Mouse (Mus musculus) right cerebral cortex, postnatal 4 days (tissue): Measurements from ENCODE around the gene Capn8.

ENCODE experiments used
- DNase-seq: peaks from one replicate; pipeline ENCODE4 v3.0.0-alpha.2; 2022

Gene Capn8

GRCm38 (mm10) chr1:182553649-182554375 lies 11.0 kb upstream of the Capn8 start:
- peak; percentile 66 for DNase-seq

DNA sequence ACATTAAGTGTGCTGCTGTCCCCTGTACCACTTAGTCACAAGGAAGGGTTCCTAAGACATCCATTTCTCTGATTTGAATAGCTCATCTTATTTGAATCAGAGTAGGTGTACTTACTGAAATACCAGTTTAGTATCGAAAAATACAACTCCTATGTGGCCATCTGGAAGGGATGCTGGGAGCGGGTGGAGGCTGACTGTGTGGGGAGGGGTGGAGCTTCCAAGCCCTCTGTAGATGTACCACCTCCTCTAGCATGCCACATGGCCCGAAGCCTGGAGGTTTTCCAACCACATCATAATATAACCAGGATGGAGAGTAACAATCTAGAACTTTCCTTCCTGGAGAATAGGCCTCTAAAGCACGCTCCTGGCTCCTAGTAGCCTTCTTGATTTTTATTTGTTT lies 6.5 kb upstream of the Capn8 start:
- DNase-seq: no peak

GRCm38 (mm10) chr1:182559530-182559929 lies 5.3 kb upstream of the Capn8 start:
- DNase-seq: no peak

DNA sequence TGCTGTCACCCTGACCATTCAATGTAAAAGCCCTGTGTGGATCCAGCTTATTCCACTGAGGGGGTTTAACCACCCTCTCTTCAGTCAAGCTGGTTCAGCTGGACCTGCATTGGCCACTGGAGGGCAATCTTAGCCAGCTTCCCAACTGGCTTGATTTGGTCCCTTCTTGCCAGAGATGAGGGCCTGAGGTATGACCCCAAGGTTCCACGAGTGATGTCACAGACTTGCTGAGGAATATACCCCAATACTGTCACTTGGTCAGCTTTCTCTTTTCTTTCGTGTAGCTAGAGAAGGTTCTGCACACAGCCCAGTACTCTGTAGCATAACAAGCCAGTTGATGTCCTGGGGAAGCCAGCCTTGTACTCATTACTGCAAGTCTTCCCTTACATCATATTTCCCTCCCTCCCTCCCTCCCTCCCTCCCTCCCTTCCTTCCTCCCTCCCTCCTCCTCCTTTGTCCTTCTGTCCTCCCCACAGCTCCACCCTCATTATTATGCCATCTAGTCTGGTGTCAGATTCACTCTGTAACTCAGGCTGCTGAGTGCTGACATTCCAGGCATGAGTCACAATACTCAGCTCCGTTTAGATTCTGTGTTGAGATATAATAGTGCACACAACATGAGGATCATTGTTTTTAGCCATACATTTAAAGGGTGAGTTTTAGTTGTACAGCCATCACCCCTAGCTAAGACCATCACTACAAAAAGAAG lies 4.3 kb upstream of the Capn8 start:
- peak; percentile 61 for DNase-seq

GRCm38 (mm10) chr1:182561945-182562514 lies 2.8 kb upstream of the Capn8 start:
- DNase-seq: no peak

DNA sequence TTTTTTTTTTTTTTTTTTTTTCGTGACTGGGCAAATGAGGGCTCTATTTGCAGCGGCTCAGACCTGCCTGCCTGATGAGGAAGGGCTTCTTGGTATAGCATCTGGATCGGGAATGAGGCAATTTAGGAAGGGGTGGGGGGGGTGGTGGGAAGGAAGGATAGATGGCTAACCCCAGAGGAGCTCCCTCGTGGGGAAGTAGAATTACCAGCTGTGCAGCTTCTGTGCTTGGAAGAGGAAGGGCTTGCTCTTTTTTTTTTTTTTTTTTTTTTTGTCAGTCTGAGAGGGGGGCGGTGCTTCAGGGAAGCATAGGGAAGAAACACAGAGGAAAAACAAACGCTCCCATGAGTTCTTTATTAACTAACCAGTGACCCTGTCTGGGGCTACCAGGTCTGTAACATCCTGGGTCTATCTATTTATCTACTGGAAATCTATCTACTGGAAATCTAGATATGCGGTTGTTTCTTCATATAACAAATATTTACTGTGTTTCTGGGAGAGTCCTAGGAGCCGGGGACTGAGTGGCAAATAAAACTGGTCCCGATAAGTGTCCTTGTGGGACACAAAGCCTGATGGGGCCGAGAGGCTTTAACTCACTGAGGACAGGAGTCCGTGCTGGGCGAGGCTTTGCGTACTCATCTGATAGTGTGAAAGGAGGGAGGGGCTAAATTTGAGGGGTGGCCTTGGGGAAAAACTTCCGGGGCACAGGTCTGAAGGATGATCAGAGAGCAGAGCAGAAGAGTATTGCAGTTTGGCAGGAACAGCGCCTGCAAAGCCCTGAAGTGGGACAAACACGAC lies 2.0 kb upstream of the Capn8 start:
- no peak for DNase-seq

- DNase-seq: no peak
Observed at GRCm38 (mm10) chr1:182565351-182565835, 586 bp downstream of the Capn8 start.

GRCm38 (mm10) chr1:182571148-182571547 lies 6.3 kb downstream of the Capn8 start:
- no peak for DNase-seq

- DNase-seq: no peak
Observed at GRCm38 (mm10) chr1:182571973-182572372, 7.2 kb downstream of the Capn8 start.

DNA sequence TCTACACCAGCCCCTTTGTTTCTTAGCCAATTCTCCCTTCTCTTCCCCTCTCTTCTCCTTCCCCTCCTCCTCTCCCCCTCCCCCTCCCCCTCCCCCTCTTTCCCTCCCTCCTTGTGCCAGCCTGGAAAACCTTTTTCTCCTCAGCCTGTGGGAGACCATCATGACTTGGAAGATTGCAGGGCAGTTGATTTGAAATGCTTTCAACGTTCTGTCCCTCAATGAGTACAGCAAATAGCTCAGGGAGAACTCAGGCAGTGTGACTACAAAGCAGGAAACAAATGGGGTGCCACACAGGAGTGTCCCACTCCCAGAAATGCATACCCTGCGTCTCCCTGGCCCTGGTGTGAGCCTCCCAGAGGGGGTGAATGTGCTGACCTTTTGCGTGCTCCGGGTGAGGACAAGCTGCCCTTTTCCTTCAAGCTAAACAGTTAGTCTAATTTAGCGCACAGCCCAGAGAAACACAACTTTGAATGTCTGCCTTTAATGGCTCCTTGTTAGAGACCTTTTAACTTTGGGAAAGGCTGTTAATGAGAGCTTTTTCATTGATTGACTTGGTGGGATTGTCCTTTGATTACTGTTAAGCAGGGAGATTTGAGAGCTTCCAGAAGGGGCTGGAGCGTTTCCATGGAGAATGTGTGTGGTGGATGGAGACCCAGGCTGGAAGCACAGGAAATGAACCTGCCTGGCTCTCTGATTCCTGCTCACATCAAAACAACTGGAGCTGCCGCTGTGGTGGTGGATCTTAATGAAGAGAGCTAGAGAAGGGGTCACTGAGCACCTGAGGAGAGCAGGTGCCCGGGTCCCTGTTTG lies 9.3 kb downstream of the Capn8 start:
- DNase-seq: peak; percentile 21

- DNase-seq: no peak
Observed at GRCm38 (mm10) chr1:182574666-182575049, 9.9 kb downstream of the Capn8 start.

DNA sequence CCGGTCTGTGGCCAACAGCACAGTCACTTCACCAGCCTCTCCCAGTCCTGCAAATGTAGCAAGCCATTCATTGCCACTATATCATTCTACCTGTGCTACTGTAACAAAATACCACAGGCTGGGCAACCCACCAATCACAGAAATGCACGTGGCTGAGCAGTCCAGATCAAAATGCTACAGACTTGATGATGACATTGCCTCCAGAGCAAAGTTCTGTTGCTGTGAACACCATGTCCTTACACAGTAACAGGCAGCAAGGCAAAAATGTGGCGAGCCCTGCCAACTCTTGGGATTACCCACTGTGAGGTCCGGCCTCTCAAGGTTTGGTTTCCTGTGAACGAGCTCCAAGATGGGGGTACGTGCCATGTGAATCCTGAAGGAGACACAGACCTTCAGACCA lies 19.4 kb downstream of the Capn8 start:
- DNase-seq: no peak

- DNase-seq: no peak
Observed at GRCm38 (mm10) chr1:182585162-182585840, 20.5 kb downstream of the Capn8 start.

- no peak for DNase-seq
Observed at GRCm38 (mm10) chr1:182587706-182588105, 22.9 kb downstream of the Capn8 start.

DNA sequence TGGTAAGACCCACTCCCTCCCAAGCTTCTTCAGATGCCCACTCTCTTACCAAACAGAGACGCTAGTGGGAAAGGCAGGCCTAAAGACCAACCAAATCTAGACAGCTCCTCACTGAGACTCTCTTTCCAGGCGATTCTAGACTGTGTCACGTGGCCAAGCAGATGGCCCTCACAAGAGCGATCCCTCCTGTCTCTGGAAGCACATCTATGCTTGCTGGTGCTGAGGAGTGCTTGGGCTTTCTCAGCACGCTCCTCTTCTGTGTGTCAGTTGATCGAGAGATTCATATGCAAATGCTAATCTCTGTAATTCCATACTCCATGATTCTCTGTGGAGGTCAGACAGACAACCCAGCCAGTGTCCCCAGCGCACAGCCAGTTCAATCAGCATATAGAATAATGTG lies 26.7 kb downstream of the Capn8 start:
- DNase-seq: no peak

DNA sequence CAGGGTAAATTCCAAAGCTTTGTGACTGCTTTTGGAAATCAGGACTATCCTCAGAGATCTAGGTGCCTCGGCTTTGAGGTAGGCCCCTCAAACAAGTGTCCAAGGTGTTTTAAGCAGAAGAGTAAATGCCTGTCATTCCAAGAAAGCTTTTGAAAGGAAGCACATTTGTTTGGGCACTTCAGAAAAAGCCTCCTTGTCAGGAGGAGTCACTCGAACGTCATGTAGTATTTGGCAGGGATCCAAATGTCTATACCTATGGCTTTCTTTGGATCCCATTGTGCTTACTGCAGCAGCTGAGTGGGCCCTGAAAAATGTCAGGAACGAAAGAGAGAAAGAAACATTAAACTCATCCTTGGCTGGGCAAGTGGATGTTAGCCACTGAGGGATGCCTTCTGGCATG lies 27.6 kb downstream of the Capn8 start:
- no peak for DNase-seq

GRCm38 (mm10) chr1:182605330-182606150 lies 40.7 kb downstream of the Capn8 start:
- no peak for DNase-seq

DNA sequence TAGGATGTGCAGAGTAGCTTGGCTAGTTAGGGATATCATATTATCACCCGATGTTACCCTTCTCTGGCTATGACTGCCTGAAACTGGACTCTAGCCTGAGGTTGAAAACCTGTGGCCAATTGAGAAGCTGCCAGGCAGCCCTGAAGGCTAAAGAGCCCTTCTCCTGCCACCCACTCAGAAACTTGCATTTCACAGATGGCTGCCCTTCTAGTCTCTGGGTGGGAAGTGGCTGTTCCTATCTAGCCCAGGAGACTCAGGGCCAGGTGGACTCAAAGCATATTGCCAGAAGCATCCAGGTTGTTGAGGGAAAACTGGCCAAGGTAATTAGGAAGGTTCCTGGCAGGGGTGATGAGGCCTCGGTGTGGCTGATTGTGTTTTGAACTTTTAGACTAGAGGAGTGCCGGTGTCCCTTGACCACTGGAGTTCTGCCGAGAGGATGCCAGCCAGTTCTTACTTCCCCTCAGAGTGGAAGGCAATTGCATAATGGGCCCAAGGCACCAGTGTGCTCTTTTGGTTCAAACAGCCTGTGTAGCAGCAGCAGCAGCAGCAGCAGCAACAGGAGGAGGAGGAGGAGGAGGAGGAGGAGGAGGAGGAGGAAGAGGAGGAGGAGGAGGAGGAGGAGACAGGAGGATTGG lies 45.0 kb downstream of the Capn8 start:
- no peak for DNase-seq

GRCm38 (mm10) chr1:182615465-182615864 lies 50.7 kb downstream of the Capn8 start:
- DNase-seq: no peak
